Mouse (Mus musculus) small intestine, adult 2 months (tissue): ENCODE results near the gene Nek4. TPM values are rescaled to one million over a fixed set of nuclear protein-coding genes. Genes with fewer than 3 reads are reported as not detected.

Experiments used
- H3K27ac ChIP-seq: fragments of 200-500 bp; 2 replicates; pipeline ENCODE4 v1.5.1; 2012; ENCODE audit warnings: low read depth, low read length, control low read depth, inconsistent platforms; ENCODE audit not compliant: insufficient read depth
- H3K27me3 ChIP-seq: fragments of 200-500 bp; 2 replicates; pipeline ENCODE4 v1.6.1; 2012; ENCODE audit warnings: mild to moderate bottlenecking, moderate library complexity, low read length, inconsistent platforms; ENCODE audit not compliant: control insufficient read depth, insufficient read depth
- H3K36me3 ChIP-seq: fragments of 200-500 bp; 2 replicates; pipeline ENCODE4 v1.6.1; 2012; ENCODE audit warnings: mild to moderate bottlenecking, low read length, control low read depth, inconsistent platforms; ENCODE audit not compliant: control insufficient read depth, insufficient read depth
- H3K4me1 ChIP-seq: fragments of 200-500 bp; 2 replicates; pipeline ENCODE4 v1.6.1; 2012; ENCODE audit warnings: low read length, inconsistent platforms, mixed read lengths; ENCODE audit not compliant: control insufficient read depth, insufficient read depth, insufficient read length
- H3K4me3 ChIP-seq: fragments of 200-500 bp; 2 replicates; pipeline ENCODE4 v1.5.1; 2012; ENCODE audit warnings: low read depth, mild to moderate bottlenecking, control low read depth, inconsistent platforms, low read length, moderate library complexity
- CTCF ChIP-seq: fragments of 200-500 bp; IDR thresholded peaks from 2 replicates; pipeline ENCODE4 v1.5.1; 2012; ENCODE audit warnings: low read depth, mild to moderate bottlenecking, control low read depth, inconsistent platforms, low read length, moderate library complexity, mixed read lengths; ENCODE audit not compliant: insufficient replicate concordance, insufficient read length; ENCODE audit errors: extremely low read depth
- POLR2A ChIP-seq: fragments of 200-500 bp; IDR thresholded peaks from 2 replicates; pipeline ENCODE4 v1.6.1; 2012; ENCODE audit warnings: low read depth, mild to moderate bottlenecking, control low read depth, inconsistent platforms, low read length, moderate library complexity
- WGBS: fragments of 180-500 bp; shearing (Covaris S2); methylation state at CpG from one replicate; pipeline ENCODE4 v1.1.7; 2018; 5-methylcytosine and 5-hydroxymethylcytosine counted together
- polyA plus RNA-seq: library from polyadenylated mRNA; depleted of rRNA; stranded (reverse); fragments of >200 nt; gene quantifications from 2 replicates; pipeline ENCODE4 v1.2.3, GENCODE M21; 2012; rRNA removed

The Nek4 gene
- polyA plus RNA-seq, 1 experiment = 1.3 TPM

GRCm38 (mm10) chr14:31019331-31020205, 68.4 kb downstream of the Nek4 start:
- peak overlapping the region; percentile 65 for H3K27ac ChIP-seq
- 3% methylated on average over 31 of the region's 56 CpGs for WGBS
- H3K4me3 ChIP-seq = peak overlapping the region; percentile 100
- H3K27me3 ChIP-seq = no peaks in the 10 kb centered on the region
- H3K4me1 ChIP-seq = 0 out of 2 replicates have a peak, but pooled peaks cover 4% of the 10 kb centered on the region
- TF ChIP-seq POLR2A (no peak), CTCF (no peak)
- H3K36me3 ChIP-seq = peaks cover 25% of the 10 kb centered on the region

GRCm38 (mm10) chr14:31022579-31022978, 71.4 kb downstream of the Nek4 start:
- 22% methylated on average over 1 of the region's 1 CpGs for WGBS
- peaks cover 29% of the 10 kb centered on the region for H3K36me3 ChIP-seq
- H3K4me3 ChIP-seq = no peak overlapping the region
- H3K27ac ChIP-seq = no peak overlapping the region
- 0 out of 2 replicates have a peak, but pooled peaks cover 4% of the 10 kb centered on the region for H3K4me1 ChIP-seq
- H3K27me3 ChIP-seq = no peaks in the 10 kb centered on the region
- TF ChIP-seq CTCF (no peak), POLR2A (no peak)

GRCm38 (mm10) chr14:31025785-31026184, 74.6 kb downstream of the Nek4 start:
- no peaks in the 10 kb centered on the region for H3K27me3 ChIP-seq
- H3K27ac ChIP-seq = no peak overlapping the region
- 0 out of 2 replicates have a peak, but pooled peaks cover 2% of the 10 kb centered on the region for H3K4me1 ChIP-seq
- no peak for TF ChIP-seq CTCF
- TF ChIP-seq POLR2A = no peak
- H3K4me3 ChIP-seq = no peak overlapping the region
- peaks cover 49% of the 10 kb centered on the region for H3K36me3 ChIP-seq
- 78% methylated on average over 3 of the region's 3 CpGs for WGBS

Other genes with a start within 250 kb of the Nek4 start
- gene Sfmbt1, start 236.5 kb upstream of the Nek4 start, polyA plus RNA-seq = 0.28 and 0.62 TPM in 2 replicates
- 7.1 and 11.2 TPM in 2 replicates for gene Tmem110, start 125.8 kb upstream of the Nek4 start, polyA plus RNA-seq
- gene Mustn1, start 72.2 kb upstream of the Nek4 start, polyA plus RNA-seq = 12.9 and 22.9 TPM in 2 replicates
- gene Itih4, start 64.9 kb upstream of the Nek4 start, polyA plus RNA-seq = 3.8 TPM in 1 of 2 replicates, not detected in the other
- gene Itih3, start 27.6 kb upstream of the Nek4 start, polyA plus RNA-seq = 0.11 and 0.49 TPM in 2 replicates
- not detected in 2 replicates for gene Itih1, start 8.1 kb upstream of the Nek4 start, polyA plus RNA-seq
- 2.6 and 4.1 TPM in 2 replicates for gene Glt8d1, start 50.0 kb downstream of the Nek4 start, polyA plus RNA-seq
- 39.4 and 64.5 TPM in 2 replicates for gene Spcs1, start 50.3 kb downstream of the Nek4 start, polyA plus RNA-seq
- 3.8 and 6.8 TPM in 2 replicates for gene Pbrm1, start 67.8 kb downstream of the Nek4 start, polyA plus RNA-seq
- gene Gnl3, start 67.8 kb downstream of the Nek4 start, polyA plus RNA-seq = 3.3 and 5.5 TPM in 2 replicates
- 22.8 and 37.3 TPM in 2 replicates for gene Smim4, start 177.6 kb downstream of the Nek4 start, polyA plus RNA-seq
- gene Nt5dc2, start 179.7 kb downstream of the Nek4 start, polyA plus RNA-seq = 9.0 and 13.0 TPM in 2 replicates
- gene Stab1, start 217.3 kb downstream of the Nek4 start, polyA plus RNA-seq = 31.3 and 65.4 TPM in 2 replicates